Mouse (Mus musculus): ENCODE measurements around the gene Cpne7.

GRCm38 (mm10) chr8:123108953-123109352, 8.2 kb upstream of the Cpne7 start:
- TF ChIP-seq CTCF (IDR thresholded peaks at IDR 0.05; ENCODE audit: low read depth, low read length) (no peak), POLR2A (IDR thresholded peaks at IDR 0.05; ENCODE audit: extremely low read depth, insufficient read depth, low read length) (no peak)

Data from liver, adult 2 months (tissue).